Mouse (Mus musculus) lung, postnatal 36 days (tissue): ENCODE measurements around the gene Itpr1.
A peak's percentile ranks its signal among the peaks of the same experiment; 100 is the strongest.

ENCODE experiments used
- DNase-seq: peaks from one replicate; pipeline ENCODE4 v3.0.0; 2022; ENCODE audit warnings: mixed read lengths

Gene Itpr1

DNA sequence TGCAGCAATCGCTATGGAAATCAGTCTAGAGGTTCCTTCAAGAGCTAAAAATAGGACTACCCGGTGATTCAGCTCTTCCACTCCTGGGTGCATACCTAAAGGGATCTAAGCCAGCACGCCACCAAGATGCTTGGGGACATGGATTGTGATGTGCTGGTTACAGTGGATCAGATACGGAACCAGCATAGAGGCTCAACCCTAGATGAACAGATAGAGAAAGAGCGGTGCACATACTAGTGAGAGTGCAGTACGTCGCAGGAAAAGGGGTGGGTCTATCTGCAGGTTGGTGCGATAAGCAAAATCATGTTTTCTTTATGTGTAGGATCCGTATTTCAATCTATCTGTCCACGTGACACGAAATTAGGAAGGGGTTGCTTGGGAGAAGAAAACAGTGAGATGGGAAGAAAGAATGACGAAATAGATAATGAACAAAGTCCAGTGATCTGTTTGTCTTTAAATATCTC, 113.1 kb downstream of the Itpr1 start:
- no peak for DNase-seq

DNA sequence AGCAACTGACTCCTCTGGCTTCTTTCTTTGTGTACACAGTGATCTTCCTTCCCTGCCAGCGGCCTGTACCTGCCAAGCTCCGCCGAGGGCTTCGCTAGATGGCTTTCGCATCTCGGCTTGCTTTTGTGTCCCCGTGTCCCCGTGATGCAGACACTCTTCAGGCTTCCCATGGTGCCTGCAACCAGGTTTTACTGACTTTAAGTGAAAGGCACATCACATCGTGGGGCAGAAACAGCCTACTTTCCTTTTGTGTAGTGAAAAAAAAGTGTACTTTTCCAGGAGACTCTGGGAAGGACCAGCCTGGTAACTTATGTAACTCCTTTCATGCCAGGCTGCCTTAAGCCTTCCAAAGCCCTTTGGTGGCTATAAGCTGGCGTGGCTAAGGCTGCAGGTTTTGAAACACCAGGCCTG, 113.9 kb downstream of the Itpr1 start:
- peak; percentile 21 for DNase-seq

DNA sequence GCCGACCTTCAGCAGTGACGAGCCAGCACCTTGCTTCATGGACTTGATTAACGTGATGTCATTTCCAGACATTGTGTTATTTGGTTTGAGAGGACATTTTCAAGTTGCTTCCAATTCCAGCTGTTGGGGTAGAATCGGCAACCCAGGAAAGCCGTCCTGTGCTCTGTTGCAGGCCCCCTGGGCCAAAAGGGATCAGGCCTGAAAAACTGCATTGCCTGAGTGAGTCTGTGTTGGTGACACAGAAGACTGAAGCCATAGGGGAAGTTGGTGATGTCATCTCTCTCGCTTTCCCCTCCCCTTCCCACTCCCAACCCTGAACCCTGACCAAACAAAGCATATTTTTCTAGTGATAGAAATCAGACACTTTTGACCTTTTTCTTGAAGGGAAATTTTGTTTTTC, 114.7 kb downstream of the Itpr1 start:
- DNase-seq, result no peak

DNA sequence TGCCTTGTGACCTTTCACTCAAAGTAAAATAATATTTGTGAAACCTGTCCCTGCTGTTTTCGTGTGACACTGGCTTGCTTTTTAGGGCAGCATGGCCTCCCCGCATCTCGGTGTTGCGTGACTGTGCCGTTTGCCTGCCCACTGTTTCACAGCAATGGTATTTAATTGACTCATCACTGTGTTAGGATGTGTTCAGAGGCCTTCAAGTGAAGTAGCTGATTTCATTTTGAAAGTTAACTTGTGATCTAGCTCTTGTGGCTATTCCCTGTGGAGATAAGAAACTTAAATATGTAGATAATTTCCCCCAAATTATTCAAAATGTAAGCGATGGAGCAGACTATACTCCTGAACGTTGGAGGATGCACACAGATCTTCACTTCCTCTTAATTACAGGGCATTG, 115.4 kb downstream of the Itpr1 start:
- no peak for DNase-seq

DNA sequence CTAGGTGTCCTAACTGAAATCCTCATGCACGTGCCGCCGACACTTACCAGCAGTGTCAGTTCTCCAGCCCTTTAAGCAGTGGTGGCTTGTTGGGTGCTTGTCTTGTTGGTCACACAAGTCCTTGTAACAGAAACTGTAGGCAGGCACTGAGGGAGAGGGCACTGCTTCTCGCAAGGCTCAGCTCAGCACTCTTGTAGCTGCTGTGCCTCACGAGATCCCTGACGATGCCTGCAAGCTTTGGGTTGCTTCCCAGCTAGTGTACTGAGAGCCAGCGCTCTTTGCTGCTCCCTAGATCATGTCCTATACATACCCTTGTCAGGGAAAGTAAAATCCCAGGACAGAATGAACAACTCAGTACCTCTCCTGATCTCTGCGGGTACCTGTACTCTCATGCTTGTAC, 117.6 kb downstream of the Itpr1 start:
- no peak for DNase-seq

DNA sequence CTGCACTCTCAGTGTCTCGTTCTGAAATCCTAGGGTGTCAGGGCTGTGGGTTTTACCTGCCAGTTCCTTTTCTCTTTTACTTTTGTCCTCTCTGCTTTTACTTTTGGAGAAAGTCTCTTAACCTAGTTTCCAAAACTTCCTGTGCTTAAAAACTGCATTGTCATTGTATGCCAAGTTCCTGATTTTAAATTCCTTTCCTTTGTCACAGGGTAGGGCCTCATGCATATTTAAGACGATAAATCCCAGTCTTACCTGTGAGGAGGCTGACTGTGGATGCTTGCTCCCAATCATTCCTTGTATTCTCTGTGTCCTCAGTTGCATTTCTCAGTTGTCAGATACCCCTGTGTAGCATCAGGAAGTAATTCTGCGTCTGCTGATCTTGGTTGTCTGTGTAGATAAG, 118.4 kb downstream of the Itpr1 start:
- DNase-seq, result no peak

- DNase-seq, result no peak
These were observed 121.2 kb downstream of the Itpr1 start for GRCm38 (mm10) chr6:108334059-108334458.

- no peak for DNase-seq
These were observed 122.4 kb downstream of the Itpr1 start for GRCm38 (mm10) chr6:108335202-108335823.

GRCm38 (mm10) chr6:108336506-108336905, 123.6 kb downstream of the Itpr1 start:
- no peak for DNase-seq

GRCm38 (mm10) chr6:108337289-108337688, 124.4 kb downstream of the Itpr1 start:
- no peak for DNase-seq

DNA sequence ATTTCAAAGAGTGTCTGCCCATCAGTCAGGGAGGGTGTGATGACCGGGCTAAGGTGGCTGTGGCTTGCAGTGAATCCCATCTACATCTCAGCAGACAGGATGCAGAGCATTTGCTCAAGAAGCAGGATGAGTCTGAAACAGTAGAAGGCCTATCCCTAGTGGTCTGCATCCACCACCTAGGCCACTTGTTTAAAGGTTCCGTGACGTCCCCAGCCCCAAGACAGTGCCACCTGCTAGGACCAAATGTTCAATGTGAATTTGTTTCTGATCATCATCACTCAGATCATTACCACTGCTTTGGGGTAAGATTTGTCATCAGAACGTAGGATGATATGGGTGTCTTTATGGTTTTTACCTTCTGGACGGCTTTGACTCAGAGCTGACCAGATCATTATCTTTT, 125.5 kb downstream of the Itpr1 start:
- DNase-seq, result no peak

DNA sequence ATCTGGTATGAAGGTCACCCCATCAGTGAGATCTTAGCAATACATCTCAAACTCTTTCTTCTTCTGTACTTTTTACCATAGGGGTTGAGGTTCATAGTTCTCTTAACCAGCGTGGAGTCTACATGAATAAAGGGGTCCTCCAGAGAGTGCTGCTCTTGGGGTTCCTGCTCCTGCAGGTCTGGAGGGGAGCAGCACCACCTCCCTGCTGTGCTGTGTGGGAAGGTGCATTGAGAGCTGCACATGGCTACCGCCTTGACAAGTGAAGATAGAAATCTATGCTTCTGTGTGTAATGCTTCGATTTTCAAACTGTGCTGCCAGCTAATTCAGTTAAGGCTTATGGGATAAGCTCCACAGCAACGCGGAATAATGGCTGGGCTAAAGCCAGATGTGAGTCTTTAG, 130.1 kb downstream of the Itpr1 start:
- no peak for DNase-seq

- DNase-seq, result no peak
These were observed 130.9 kb downstream of the Itpr1 start for GRCm38 (mm10) chr6:108343781-108344310.

DNA sequence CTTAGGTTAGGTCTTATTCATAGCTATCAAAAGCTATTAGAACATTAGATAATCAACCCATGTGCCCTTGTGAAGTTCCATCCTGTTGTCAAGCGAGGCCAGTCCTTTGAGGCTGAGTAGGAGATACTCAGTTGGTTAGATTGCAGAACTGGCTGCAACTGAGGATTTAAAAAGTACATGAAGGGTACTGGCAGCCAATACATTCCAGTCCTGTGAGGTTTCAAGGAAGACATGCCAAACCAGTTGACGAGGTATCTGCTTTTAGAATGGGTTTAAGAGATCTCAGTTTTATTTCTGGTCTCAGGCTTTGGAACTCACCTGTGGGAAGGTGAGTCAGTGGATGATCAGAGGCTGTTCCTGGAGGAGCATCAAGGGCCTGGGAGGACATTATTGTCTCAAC, 137.9 kb downstream of the Itpr1 start:
- DNase-seq, result no peak

DNA sequence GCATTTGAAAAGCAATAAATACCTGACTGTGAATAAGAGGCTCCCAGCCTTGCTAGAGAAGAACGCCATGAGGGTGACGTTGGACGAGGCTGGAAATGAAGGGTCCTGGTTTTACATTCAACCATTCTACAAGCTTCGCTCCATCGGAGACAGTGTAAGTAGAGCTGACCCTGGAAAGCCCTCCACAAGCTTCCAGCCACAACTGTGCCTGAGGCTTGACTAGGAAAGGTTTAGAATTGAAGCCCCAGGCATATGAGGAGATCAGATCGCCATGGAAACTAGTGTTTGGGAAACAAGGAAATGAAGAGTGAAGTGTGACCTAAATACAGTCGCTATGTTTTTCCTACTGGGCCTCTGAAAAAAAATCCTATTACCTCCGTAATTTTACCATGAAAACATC, 139.1 kb downstream of the Itpr1 start:
- DNase-seq, result no peak

DNA sequence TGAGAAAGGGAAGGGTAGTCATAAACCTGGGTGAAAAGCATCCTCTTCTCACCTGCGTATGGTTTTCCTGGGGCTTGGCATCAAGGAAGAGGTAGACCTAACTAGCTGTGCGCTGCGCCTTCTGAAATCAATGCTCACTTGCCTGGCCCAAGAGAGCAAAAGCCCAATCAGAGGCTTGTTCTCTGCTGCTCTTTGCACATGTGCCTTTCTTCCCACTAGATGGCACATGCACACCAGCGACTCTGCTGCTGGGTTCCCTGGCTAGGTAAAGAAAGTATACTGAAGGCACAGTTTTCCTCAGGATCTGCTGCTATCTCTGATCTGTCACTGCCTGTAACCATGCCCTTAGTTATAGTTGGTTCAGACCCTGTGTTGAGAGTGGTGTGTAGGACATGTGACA, 154.5 kb downstream of the Itpr1 start:
- DNase-seq, result no peak

GRCm38 (mm10) chr6:108369031-108369430, 156.1 kb downstream of the Itpr1 start:
- DNase-seq, result no peak

DNA sequence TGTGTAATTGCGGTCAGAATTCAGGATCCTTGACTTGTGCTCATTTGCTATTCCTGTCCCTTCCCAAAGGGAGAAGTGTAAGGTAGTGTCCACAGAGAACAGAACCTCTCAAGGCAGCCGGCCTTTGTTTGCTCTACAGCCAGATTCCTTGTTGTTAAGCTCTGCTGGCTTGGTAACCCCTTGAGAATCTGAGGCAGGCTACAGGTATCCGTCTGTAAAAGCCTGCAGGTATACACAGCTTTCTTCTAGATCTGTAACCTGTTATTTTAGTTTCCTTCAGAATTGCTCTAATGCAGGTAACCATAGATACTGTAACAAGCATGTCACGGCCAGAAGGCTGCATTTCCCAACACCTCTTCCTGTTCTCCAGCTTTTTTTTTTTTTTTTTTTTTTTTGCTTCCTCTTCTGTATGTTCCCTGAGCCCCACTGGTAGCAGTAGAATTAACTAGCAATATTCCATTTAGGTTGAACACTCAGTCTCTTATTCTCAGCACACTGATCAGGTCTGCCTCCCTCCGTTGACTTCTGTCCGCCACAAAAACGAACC, 158.5 kb downstream of the Itpr1 start:
- peak; percentile 25 for DNase-seq

DNA sequence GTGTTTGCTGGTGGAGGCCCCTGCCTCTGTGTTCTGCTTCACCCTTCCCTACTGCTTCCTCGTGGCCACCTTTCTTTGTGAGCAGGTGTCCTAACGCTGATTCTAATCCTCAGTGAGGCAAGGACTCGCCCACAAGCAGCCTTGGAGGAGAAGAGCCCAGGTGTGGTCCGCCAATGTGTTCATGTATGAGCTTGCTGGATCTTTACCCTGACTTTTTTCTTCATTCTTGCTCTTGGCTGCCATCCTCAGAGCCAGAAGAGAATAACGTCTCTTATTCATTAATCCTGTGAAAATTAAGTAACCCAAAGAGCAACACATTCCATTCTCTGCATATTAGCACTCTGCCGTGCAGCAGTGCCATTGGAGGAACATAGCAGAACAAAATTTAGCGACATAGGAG, 161.1 kb downstream of the Itpr1 start:
- DNase-seq, result no peak

DNA sequence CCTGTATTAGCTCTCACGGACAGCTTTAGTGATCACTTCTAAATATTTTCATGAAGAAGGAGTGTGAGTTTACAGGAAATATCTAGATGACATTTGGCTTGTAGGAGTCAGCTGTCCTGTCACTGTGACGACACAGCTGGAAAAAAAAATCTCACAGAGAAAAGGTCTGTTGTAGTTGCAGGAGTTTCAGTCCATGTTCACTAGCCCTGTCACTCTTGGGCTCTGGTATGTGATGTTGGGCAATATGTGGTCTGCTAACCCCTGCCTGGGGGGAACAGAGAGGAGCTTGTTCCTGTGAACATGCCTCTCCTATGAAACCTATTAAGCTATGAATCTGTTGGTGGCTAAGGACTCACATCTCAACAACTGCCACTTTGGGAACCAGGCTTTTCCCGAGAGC, 166.1 kb downstream of the Itpr1 start:
- peak; percentile 65 for DNase-seq

DNA sequence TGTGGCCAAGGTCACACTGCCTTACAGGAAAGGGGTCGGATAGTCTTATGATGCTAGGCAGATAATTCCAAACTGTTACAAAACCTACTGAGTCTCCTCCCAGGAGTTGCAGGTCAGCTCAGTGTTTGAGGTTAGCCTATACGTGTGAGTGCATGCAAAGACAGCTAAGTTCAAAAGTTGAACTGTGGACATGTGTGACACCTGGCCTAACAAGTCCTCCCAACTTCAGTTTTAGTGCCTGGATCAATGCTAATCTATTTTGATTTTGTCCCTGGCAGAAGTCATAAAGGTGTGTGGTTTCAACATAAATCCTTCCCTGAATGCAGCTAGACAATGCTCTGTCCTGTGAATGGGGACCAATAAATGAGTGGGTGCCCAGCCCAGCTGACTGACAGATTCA, 167.3 kb downstream of the Itpr1 start:
- DNase-seq, result no peak

DNA sequence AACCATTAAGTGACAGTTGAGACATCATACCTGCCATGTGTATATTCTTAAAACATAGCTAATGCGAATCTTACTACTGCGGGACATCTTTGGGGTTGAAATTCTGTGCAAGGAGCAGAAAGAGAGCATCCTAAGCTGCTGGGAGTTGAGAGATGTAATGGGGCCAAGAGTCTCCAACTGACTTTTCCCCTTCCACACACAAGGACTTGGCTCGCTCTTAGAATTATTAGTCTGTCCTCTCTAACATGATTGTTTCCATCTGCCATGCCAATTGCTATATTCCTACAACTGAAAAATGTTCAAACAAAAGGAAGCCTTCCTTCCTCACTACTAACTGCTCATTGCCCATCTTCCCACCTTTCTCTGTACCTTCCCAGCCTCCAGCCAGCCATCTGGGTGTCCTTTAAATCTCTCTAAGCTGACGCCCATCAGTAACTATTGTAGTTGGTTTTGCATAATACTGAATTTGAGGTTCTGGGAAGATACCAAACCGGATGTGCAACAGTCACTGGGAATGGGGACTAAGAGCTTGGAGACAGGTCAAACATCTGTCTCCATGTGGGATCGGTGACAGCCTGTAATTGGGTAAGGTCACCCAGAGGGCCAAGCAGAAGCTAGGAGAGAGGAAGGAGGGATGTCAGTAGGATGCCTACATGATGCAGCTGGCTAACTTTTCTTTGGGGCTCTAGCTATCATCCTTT, 177.9 kb downstream of the Itpr1 start:
- DNase-seq, result peak; percentile 44

- DNase-seq, result no peak
These were observed 180.2 kb downstream of the Itpr1 start for GRCm38 (mm10) chr6:108393131-108393530.

- no peak for DNase-seq
These were observed 185.1 kb downstream of the Itpr1 start for GRCm38 (mm10) chr6:108397956-108398355.
